Mouse (Mus musculus) MEL (cell line): ENCODE results near the gene Dnal4. TPM values are rescaled to one million over a fixed set of nuclear protein-coding genes. Genes with fewer than 3 reads are reported as not detected.

Source experiments
- DNase-seq: peaks from one replicate; pipeline ENCODE4 v3.0.0; 2011; ENCODE audit warnings: low read depth, low spot score
- H3K27ac ChIP-seq: 2 replicates; pipeline ENCODE4 v1.5.1; 2012; ENCODE audit warnings: low read depth, mild to moderate bottlenecking, control low read depth, low read length, moderate library complexity; ENCODE audit not compliant: control insufficient read depth
- H3K27me3 ChIP-seq, 2 experiments: fragments of 150-350 bp in 1 of 2; sonication (generic) in 1 of 2; 2 replicates each; pipeline ENCODE4 v1.6.1; 2012; ENCODE audit warnings: low read length in 2 of 2, mild to moderate bottlenecking in 2 of 2, improper control_type of control experiment in 1 of 2, moderate library complexity in 1 of 2; ENCODE audit not compliant: insufficient read depth in 2 of 2, control insufficient read depth in 1 of 2
- H3K36me3 ChIP-seq, 2 experiments: 2 replicates each; pipeline ENCODE4 v1.6.1; 2012 to 2014; ENCODE audit warnings: low read length in 2 of 2, improper control_type of control experiment in 1 of 2, inconsistent platforms in 1 of 2, mild to moderate bottlenecking in 1 of 2; ENCODE audit not compliant: insufficient read depth in 2 of 2, control insufficient read depth in 1 of 2
- H3K4me1 ChIP-seq, 2 experiments: fragments of 150-350 bp in 1 of 2; sonication (generic) in 1 of 2; 2 replicates each; pipeline ENCODE4 v1.6.1; 2012; ENCODE audit warnings: low read length in 2 of 2, improper control_type of control experiment in 1 of 2, mild to moderate bottlenecking in 1 of 2; ENCODE audit not compliant: insufficient read depth in 2 of 2, control insufficient read depth in 1 of 2
- H3K4me3 ChIP-seq, 2 experiments: fragments of 150-350 bp in 1 of 2; sonication (generic) in 1 of 2; 2 replicates each; pipeline ENCODE4 v1.5.1; 2012; ENCODE audit warnings: low read depth in 2 of 2, low read length in 2 of 2, mild to moderate bottlenecking in 2 of 2, moderate library complexity in 2 of 2, control low read depth in 1 of 2, improper control_type of control experiment in 1 of 2; ENCODE audit not compliant: control insufficient read depth in 1 of 2, insufficient read depth in 1 of 2
- H3K79me2 ChIP-seq: 2 replicates; pipeline ENCODE4 v1.6.1; 2012; ENCODE audit warnings: mild to moderate bottlenecking, low read length, moderate library complexity; ENCODE audit not compliant: control insufficient read depth, poor library complexity, insufficient read depth
- H3K9ac ChIP-seq: 2 replicates; pipeline ENCODE4 v1.6.1; 2012; ENCODE audit warnings: low read depth, mild to moderate bottlenecking, control low read depth, low read length, moderate library complexity; ENCODE audit not compliant: control insufficient read depth, poor library complexity, severe bottlenecking
- H3K9me3 ChIP-seq: fragments of 150-350 bp; sonication (generic); replicated peaks from 2 replicates; pipeline ENCODE4 v1.6.1; 2012; ENCODE audit warnings: mild to moderate bottlenecking, low read length, improper control_type of control experiment, moderate library complexity; ENCODE audit not compliant: insufficient read depth
- CHD1 ChIP-seq: IDR thresholded peaks from 2 replicates; pipeline ENCODE4 v1.6.1; 2012; ENCODE audit warnings: low read depth, mild to moderate bottlenecking, inconsistent platforms, low read length, improper control_type of control experiment
- CTCF ChIP-seq, 3 experiments: IDR thresholded peaks in 2 of 3; conservative IDR thresholded peaks in 1 of 3; 2 replicates each; pipeline ENCODE4 v1.5.1; 2011 to 2012; ENCODE audit warnings: low read length in 3 of 3, low read depth in 2 of 3, mild to moderate bottlenecking in 2 of 3, improper control_type of control experiment in 1 of 3, inconsistent platforms in 1 of 3, mixed read lengths in 1 of 3, moderate library complexity in 1 of 3; ENCODE audit not compliant: control insufficient read depth in 1 of 3, insufficient read depth in 1 of 3, poor library complexity in 1 of 3, severe bottlenecking in 1 of 3
- E2F4 ChIP-seq: IDR thresholded peaks from 2 replicates; pipeline ENCODE4 v1.6.1; 2011; ENCODE audit warnings: low read depth, low read length, improper control_type of control experiment, borderline replicate concordance
- ETS1 ChIP-seq: IDR thresholded peaks from 2 replicates; pipeline ENCODE4 v1.6.1; 2012; ENCODE audit warnings: low read depth, mild to moderate bottlenecking, inconsistent platforms, low read length, improper control_type of control experiment, moderate library complexity
- GABPA ChIP-seq: IDR thresholded peaks from 2 replicates; pipeline ENCODE4 v1.6.1; 2012; ENCODE audit warnings: low read depth, mild to moderate bottlenecking, inconsistent platforms, low read length, improper control_type of control experiment, moderate library complexity
- HCFC1 ChIP-seq: IDR thresholded peaks from 2 replicates; pipeline ENCODE4 v1.6.1; 2012; ENCODE audit warnings: low read depth, mild to moderate bottlenecking, inconsistent platforms, low read length, improper control_type of control experiment, moderate library complexity
- MXI1 ChIP-seq: IDR thresholded peaks from 2 replicates; pipeline ENCODE4 v1.6.1; 2011; ENCODE audit warnings: mild to moderate bottlenecking, low read depth, low read length, improper control_type of control experiment
- MYB ChIP-seq: IDR thresholded peaks from 2 replicates; pipeline ENCODE4 v1.6.1; 2011; ENCODE audit warnings: mild to moderate bottlenecking, low read depth, low read length, improper control_type of control experiment
- MYC ChIP-seq: IDR thresholded peaks from 2 replicates; pipeline ENCODE4 v1.6.1; 2011; ENCODE audit warnings: low read depth, mild to moderate bottlenecking, low read length, improper control_type of control experiment, moderate library complexity
- RAD21 ChIP-seq: IDR thresholded peaks from 2 replicates; pipeline ENCODE4 v1.6.1; 2011; ENCODE audit warnings: mild to moderate bottlenecking, low read depth, low read length, improper control_type of control experiment
- RCOR1 ChIP-seq: IDR thresholded peaks from 2 replicates; pipeline ENCODE4 v1.6.1; 2012; ENCODE audit warnings: low read depth, mild to moderate bottlenecking, inconsistent platforms, low read length, improper control_type of control experiment
- SMC3 ChIP-seq: IDR thresholded peaks from 2 replicates; pipeline ENCODE4 v1.6.1; 2011; ENCODE audit warnings: low read depth, low read length, improper control_type of control experiment
- TBP ChIP-seq: IDR thresholded peaks from 2 replicates; pipeline ENCODE4 v1.8.0; 2011; ENCODE audit warnings: low read depth, low read length, improper control_type of control experiment
- UBTF ChIP-seq: IDR thresholded peaks from 2 replicates; pipeline ENCODE4 v1.6.1; 2012; ENCODE audit warnings: low read depth, mild to moderate bottlenecking, inconsistent platforms, low read length, improper control_type of control experiment, moderate library complexity, borderline replicate concordance; ENCODE audit not compliant: insufficient read depth
- USF1 ChIP-seq: IDR thresholded peaks from 2 replicates; pipeline ENCODE4 v1.6.1; 2014; ENCODE audit warnings: low read depth, mild to moderate bottlenecking, inconsistent platforms, low read length, improper control_type of control experiment, moderate library complexity
- ZC3H11A ChIP-seq: IDR thresholded peaks from 2 replicates; pipeline ENCODE4 v1.6.1; 2012; ENCODE audit warnings: low read depth, mild to moderate bottlenecking, inconsistent platforms, low read length, improper control_type of control experiment
- ZMIZ1 ChIP-seq: IDR thresholded peaks from 2 replicates; pipeline ENCODE4 v1.6.1; 2012; ENCODE audit warnings: low read depth, mild to moderate bottlenecking, inconsistent platforms, low read length, improper control_type of control experiment, moderate library complexity
- polyA plus RNA-seq, 2 experiments: library from polyadenylated mRNA; stranded (reverse) in 1 of 2; unstranded in 1 of 2; fragments of >175 nt in 1 of 2; fragments of >200 nt in 1 of 2; gene quantifications; 2 replicates each; pipeline versions ENCODE4 v1.2.1 to v1.2.4; 2012; ENCODE audit warnings: low replicate concordance in 2 of 2, low read depth in 1 of 2; ENCODE audit not compliant: insufficient read length in 2 of 2, insufficient read depth in 1 of 2, missing spikeins in 1 of 2
- total RNA-seq: library from RNA; depleted of rRNA; stranded (reverse); fragments of 300-350 nt; gene quantifications from 2 replicates; pipeline ENCODE4 v1.2.3, GENCODE M21; 2012

Gene Dnal4
- total and polyA plus RNA-seq, 3 experiments, result 19.5 to 30.0 TPM; not detected in 1

DNA sequence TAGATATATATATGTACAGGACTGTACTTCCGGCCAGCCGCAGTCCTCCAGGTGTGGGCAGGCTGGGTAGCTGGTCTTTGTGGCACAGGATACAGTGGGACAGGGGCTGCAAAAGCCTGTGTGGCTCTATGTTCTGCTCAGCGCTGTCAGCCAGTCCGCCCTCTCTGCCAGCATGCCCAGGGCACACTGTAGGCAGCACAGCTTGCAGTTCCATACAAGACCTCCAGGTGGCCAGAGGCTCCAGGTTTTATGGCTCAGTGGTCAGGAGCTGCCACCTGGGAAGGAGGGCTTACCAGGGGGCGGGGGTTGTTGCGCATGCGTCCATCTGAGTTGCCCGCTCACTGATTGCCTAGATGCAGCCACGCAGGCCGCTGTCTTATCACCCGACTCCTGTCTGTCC lies 29.7 kb downstream of the Dnal4 start:
- Histone ChIP-seq H3K27me3 (no peaks in the 10 kb centered on the region), H3K79me2 (no peaks in the 10 kb centered on the region), H3K36me3 (0 out of 4 replicates have a peak, but pooled peaks cover 0 to under 1% of the 10 kb centered on the region in 2 experiments), H3K27ac (no peak overlapping the region), H3K9ac (no peak overlapping the region)
- no peak for TF ChIP-seq GABPA
- no peak for TF ChIP-seq ZMIZ1
- no peak for TF ChIP-seq HCFC1
- no peak for TF ChIP-seq E2F4
- TF ChIP-seq USF1, result no peak
- no peak for TF ChIP-seq TBP
- TF ChIP-seq UBTF, result no peak
- peak; percentile 42 to 71 (median 42) for TF ChIP-seq CTCF (IDR thresholded peaks at IDR 0.05 in 2 of 3, conservative IDR thresholded peaks at IDR 0.05 in 1 of 3; ENCODE audit: control insufficient read depth in 1 of 3, insufficient read depth in 1 of 3, low read depth in 2 of 3, low read length in 3 of 3, poor library complexity in 1 of 3, severe bottlenecking in 1 of 3)
- TF ChIP-seq ZC3H11A, result no peak
- TF ChIP-seq RAD21, result peak; percentile 7
- no peak for TF ChIP-seq CHD1
- no peak for TF ChIP-seq MYB
- no peak for TF ChIP-seq SMC3
- TF ChIP-seq, all 39 proteins: peak for 2
- peaks cover 0 to 3% of the 10 kb centered on the region in 2 experiments; a peak in 2 of 4 replicates for H3K4me1 ChIP-seq
- peak; percentile 51 for DNase-seq
- H3K9me3 ChIP-seq, result no peaks in the 10 kb centered on the region
- no peak overlapping the region for H3K4me3 ChIP-seq

GRCm38 (mm10) chr15:79745883-79746282 lies 31.8 kb downstream of the Dnal4 start:
- H3K9ac ChIP-seq, result no peak overlapping the region
- no peak overlapping the region for H3K27ac ChIP-seq
- no peak for DNase-seq
- H3K79me2 ChIP-seq, result no peaks in the 10 kb centered on the region; the same call in 1 of the 2 replicates
- peaks cover 0 to 9% of the 10 kb centered on the region in 2 experiments; a peak in 2 of 4 replicates for H3K36me3 ChIP-seq
- no peak for TF ChIP-seq RCOR1
- no peak for TF ChIP-seq ZC3H11A
- TF ChIP-seq CTCF (IDR thresholded peaks at IDR 0.05 in 2 of 3, conservative IDR thresholded peaks at IDR 0.05 in 1 of 3; ENCODE audit: control insufficient read depth in 1 of 3, insufficient read depth in 1 of 3, low read depth in 2 of 3, low read length in 3 of 3, poor library complexity in 1 of 3, severe bottlenecking in 1 of 3), result no peak
- no peak for TF ChIP-seq MXI1
- TF ChIP-seq ETS1, result no peak
- no peak for TF ChIP-seq RAD21
- TF ChIP-seq CHD1, result no peak
- TF ChIP-seq MYC, result no peak
- TF ChIP-seq, all 39 proteins: peak for 0
- Histone ChIP-seq H3K4me3 (no peak overlapping the region), H3K4me1 (peaks cover 0 to 11% of the 10 kb centered on the region in 2 experiments; a peak in 2 of 4 replicates), H3K27me3 (no peaks in the 10 kb centered on the region), H3K9me3 (no peaks in the 10 kb centered on the region)
